Mouse (Mus musculus) intestine, embryonic 14.5 days (tissue): Measurements from ENCODE around the gene 4930558C23Rik. TPM values are rescaled to one million over a fixed set of nuclear protein-coding genes. Genes with fewer than 3 reads are reported as not detected.
"Not testable (repeated sequence)": the region's sequence is repeated elsewhere in the genome, so short reads cannot be mapped to it uniquely, and the experiment has no call there.

Experiments
- ATAC-seq: fragments of 200-750 bp; cut with Nextera tagmentation; replicated peaks from 2 replicates; pipeline ENCODE4 v1.8.0; 2017; ENCODE audit warnings: low read depth, moderate number of reproducible peaks, moderate TSS enrichment, moderate library complexity; ENCODE audit not compliant: low FRiP score, low TSS enrichment
- DNase-seq: peaks from one replicate; pipeline ENCODE4 v3.0.0-alpha.2; 2018; ENCODE audit warnings: low spot score
- H3K27ac ChIP-seq: fragments of 300-500 bp; sonication (generic); 2 replicates; pipeline ENCODE4 v1.5.1; 2014; ENCODE audit warnings: low read depth, mild to moderate bottlenecking, control low read depth
- H3K27me3 ChIP-seq: fragments of 300-500 bp; sonication (generic); replicated peaks from 2 replicates; pipeline ENCODE4 v1.6.1; 2014; ENCODE audit warnings: low read length, control low read depth; ENCODE audit not compliant: control insufficient read depth, insufficient read depth
- H3K36me3 ChIP-seq: fragments of 300-500 bp; sonication (generic); 2 replicates; pipeline ENCODE4 v1.6.1; 2014; ENCODE audit warnings: low read length, control low read depth; ENCODE audit not compliant: control insufficient read depth, insufficient read depth
- H3K4me1 ChIP-seq: fragments of 300-500 bp; sonication (generic); replicated peaks from 2 replicates; pipeline ENCODE4 v1.6.1; 2014; ENCODE audit warnings: low read length, control low read depth, mixed read lengths; ENCODE audit not compliant: control insufficient read depth, insufficient read depth
- H3K4me2 ChIP-seq: fragments of 300-500 bp; sonication (generic); 2 replicates; pipeline ENCODE4 v1.6.1; 2014; ENCODE audit warnings: low read length
- H3K4me3 ChIP-seq: fragments of 300-500 bp; sonication (generic); 2 replicates; pipeline ENCODE4 v1.5.1; 2014; ENCODE audit warnings: low read depth, low read length, control low read depth, mixed read lengths
- H3K9ac ChIP-seq: fragments of 300-500 bp; sonication (generic); 2 replicates; pipeline ENCODE4 v1.6.1; 2014; ENCODE audit warnings: mild to moderate bottlenecking, low read length
- H3K9me3 ChIP-seq: fragments of 300-500 bp; sonication (generic); 2 replicates; pipeline ENCODE4 v1.6.1; 2016; ENCODE audit warnings: low read length, control low read depth; ENCODE audit not compliant: control insufficient read depth
- WGBS: fragments of 180-500 bp; shearing (Covaris S2); extraction: QIAGEN DNeasy Blood & Tissue Kit; methylation state at CpG from one replicate; pipeline ENCODE4 v1.1.7; 2014; 5-methylcytosine and 5-hydroxymethylcytosine counted together
- polyA plus RNA-seq: library from polyadenylated mRNA; unstranded; fragments of >200 nt; fragmentation: Nextera tagmentation; extraction: Ambion mirVana; gene quantifications from 2 replicates; pipeline ENCODE4 v1.2.1, GENCODE M21; 2014

4930558C23Rik gene
- polyA plus RNA-seq, 1 experiment from 2014 or later = not detected

GRCm38 (mm10) chr3:95356701-95357449, 45.8 kb downstream of the 4930558C23Rik start, which contains the start of gene Setdb1:
TSS of gene Setdb1 (minus strand) at chr3:95357202.
- H3K9ac ChIP-seq = peak within 1 kb of the TSS; percentile 37; the same call in 1 of the 2 replicates
- H3K36me3 ChIP-seq = peaks cover 21% of the 10 kb centered on the region
- not testable (repeated sequence) for H3K27me3 ChIP-seq, H3K27ac ChIP-seq, H3K4me1 ChIP-seq, H3K9me3 ChIP-seq
- H3K4me3 ChIP-seq = peak within 1 kb of the TSS; percentile 46
- WGBS = under 1% methylated on average over 32 of the region's 57 CpGs
- ATAC-seq (peak; percentile 97), DNase-seq (peak; percentile 97)
- peak within 1 kb of the TSS; percentile 38 for H3K4me2 ChIP-seq

- not testable (repeated sequence) for H3K9me3 ChIP-seq, H3K27ac ChIP-seq, H3K9ac ChIP-seq, ATAC-seq, DNase-seq, H3K4me1 ChIP-seq, H3K27me3 ChIP-seq
- Histone ChIP-seq H3K4me2 (peak overlapping the region; percentile 36), H3K36me3 (peaks cover 28% of the 10 kb centered on the region), H3K4me3 (peak overlapping the region; percentile 46)
- WGBS = 22% methylated on average over 9 of the region's 19 CpGs
Observed at GRCm38 (mm10) chr3:95355911-95356544, 46.6 kb downstream of the 4930558C23Rik start.

- DNase-seq = peak; percentile 49
- Histone ChIP-seq H3K9ac (no peak overlapping the region), H3K36me3 (peaks cover 90% of the 10 kb centered on the region)
Observed at GRCm38 (mm10) chr3:95349491-95349890, 53.1 kb downstream of the 4930558C23Rik start.

GRCm38 (mm10) chr3:95348343-95348742, 54.3 kb downstream of the 4930558C23Rik start:
- ATAC-seq, H3K9ac ChIP-seq, H3K4me3 ChIP-seq, H3K4me2 ChIP-seq, H3K27me3 ChIP-seq, DNase-seq, H3K4me1 ChIP-seq, H3K9me3 ChIP-seq, H3K27ac ChIP-seq: not testable (repeated sequence)
- peaks cover 89% of the 10 kb centered on the region for H3K36me3 ChIP-seq
- 98% methylated on average over 4 of the region's 5 CpGs for WGBS

More at GRCm38 (mm10) chr3:95349491-95349890, 53.1 kb downstream of the 4930558C23Rik start:
- H3K4me2 ChIP-seq = no peak overlapping the region
- no peak overlapping the region for H3K4me3 ChIP-seq
- no peak for ATAC-seq
- no peaks in the 10 kb centered on the region for H3K4me1 ChIP-seq
- no peaks in the 10 kb centered on the region for H3K27me3 ChIP-seq
- H3K27ac ChIP-seq = no peak overlapping the region
- H3K9me3 ChIP-seq = no peaks in the 10 kb centered on the region

GRCm38 (mm10) chr3:95346454-95346853, 56.2 kb downstream of the 4930558C23Rik start:
- Histone ChIP-seq H3K4me2 (no peak overlapping the region), H3K27ac (no peak overlapping the region), H3K9ac (no peak overlapping the region), H3K36me3 (peaks cover 89% of the 10 kb centered on the region), H3K4me1 (no peaks in the 10 kb centered on the region), H3K4me3 (no peak overlapping the region), H3K9me3 (no peaks in the 10 kb centered on the region), H3K27me3 (no peaks in the 10 kb centered on the region)
- WGBS = 90% methylated on average over 7 of the region's 7 CpGs
- DNase-seq (peak; percentile 18), ATAC-seq (no peak)

GRCm38 (mm10) chr3:95343356-95344000, 59.2 kb downstream of the 4930558C23Rik start:
- H3K36me3 ChIP-seq = peaks cover 91% of the 10 kb centered on the region
- ATAC-seq, H3K4me3 ChIP-seq, H3K27ac ChIP-seq, H3K27me3 ChIP-seq, H3K4me1 ChIP-seq, H3K4me2 ChIP-seq, H3K9me3 ChIP-seq, H3K9ac ChIP-seq: not testable (repeated sequence)
- DNase-seq = peak; percentile 23
- WGBS = 92% methylated on average over 9 of the region's 9 CpGs

- H3K4me1 ChIP-seq = no peaks in the 10 kb centered on the region
- no peak for ATAC-seq
- H3K4me3 ChIP-seq = no peak overlapping the region
- H3K36me3 ChIP-seq = peaks cover 100% of the 10 kb centered on the region
- H3K4me2 ChIP-seq = no peak overlapping the region
- no peak for DNase-seq
- no peaks in the 10 kb centered on the region for H3K27me3 ChIP-seq
- no peak overlapping the region for H3K9ac ChIP-seq
- 96% methylated on average over 4 of the region's 4 CpGs for WGBS
- H3K9me3 ChIP-seq = no peaks in the 10 kb centered on the region
- no peak overlapping the region for H3K27ac ChIP-seq
Observed at GRCm38 (mm10) chr3:95338251-95338650, 64.4 kb downstream of the 4930558C23Rik start.

- Histone ChIP-seq H3K27me3 (no peaks in the 10 kb centered on the region), H3K4me1 (no peaks in the 10 kb centered on the region), H3K4me2 (no peak overlapping the region), H3K27ac (no peak overlapping the region), H3K36me3 (peaks cover 100% of the 10 kb centered on the region), H3K4me3 (no peak overlapping the region), H3K9me3 (no peaks in the 10 kb centered on the region), H3K9ac (no peak overlapping the region)
- ATAC-seq = no peak
- WGBS = 97% methylated on average over 4 of the region's 4 CpGs
- no peak for DNase-seq
Observed at GRCm38 (mm10) chr3:95337345-95337744, 65.3 kb downstream of the 4930558C23Rik start.
